Mouse (Mus musculus): ENCODE data around the gene Agbl3. TPM values are rescaled to one million over a fixed set of nuclear protein-coding genes. Genes with fewer than 3 reads are reported as not detected.

The Agbl3 gene
- polyA plus RNA-seq, 1 experiment: 4.7 TPM

- 6% methylated on average over 15 of the region's 15 CpGs for WGBS
- H3K27me3 ChIP-seq (ENCODE audit: control insufficient read depth, insufficient read depth, low read length): no peaks in the 10 kb centered on the region
- DNase-seq: peak; percentile 89
- H3K4me1 ChIP-seq (replicated peaks; ENCODE audit: control insufficient read depth, insufficient read depth, low read length): peaks cover 38% of the 10 kb centered on the region
- no peaks in the 10 kb centered on the region for H3K36me3 ChIP-seq (ENCODE audit: control insufficient read depth, insufficient read depth, low read length)
- peak overlapping the region; percentile 88 for H3K27ac ChIP-seq (ENCODE audit: control insufficient read depth, insufficient read depth, low read length)
- TF ChIP-seq CTCF (IDR thresholded peaks at IDR 0.05; ENCODE audit: borderline replicate concordance, control insufficient read depth, extremely low read depth, insufficient read depth, low read length, poor library complexity): 0 out of 2 replicates have a peak, but pooled peaks have one; percentile 18
- peak; percentile 39; the same call in 1 of the 2 replicates for TF ChIP-seq POLR2A (IDR thresholded peaks at IDR 0.05; ENCODE audit: control insufficient read depth, extremely low read depth, insufficient read depth, low read length, poor library complexity)
- peak overlapping the region; percentile 38 for H3K4me3 ChIP-seq (ENCODE audit: control insufficient read depth, insufficient read depth, low read length)
These were observed 95.1 kb downstream of the Agbl3 start for GRCm38 (mm10) chr6:34875268-34875761.

- DNase-seq: peak; percentile 34
- no peaks in the 10 kb centered on the region for H3K36me3 ChIP-seq (ENCODE audit: control insufficient read depth, insufficient read depth, low read length)
- H3K27ac ChIP-seq (ENCODE audit: control insufficient read depth, insufficient read depth, low read length): peak overlapping the region; percentile 85
- no peaks in the 10 kb centered on the region for H3K27me3 ChIP-seq (ENCODE audit: control insufficient read depth, insufficient read depth, low read length)
- H3K4me3 ChIP-seq (ENCODE audit: control insufficient read depth, insufficient read depth, low read length): no peak overlapping the region
- WGBS: 60% methylated on average over 12 of the region's 12 CpGs
- H3K4me1 ChIP-seq (replicated peaks; ENCODE audit: control insufficient read depth, insufficient read depth, low read length): peaks cover 38% of the 10 kb centered on the region
- TF ChIP-seq CTCF (IDR thresholded peaks at IDR 0.05; ENCODE audit: borderline replicate concordance, control insufficient read depth, extremely low read depth, insufficient read depth, low read length, poor library complexity): no peak
- TF ChIP-seq POLR2A (IDR thresholded peaks at IDR 0.05; ENCODE audit: control insufficient read depth, extremely low read depth, insufficient read depth, low read length, poor library complexity): no peak
These were observed 96.0 kb downstream of the Agbl3 start for GRCm38 (mm10) chr6:34875966-34876834.

- DNase-seq: no peak
- H3K36me3 ChIP-seq (ENCODE audit: control insufficient read depth, insufficient read depth, low read length): no peaks in the 10 kb centered on the region
- no peaks in the 10 kb centered on the region for H3K27me3 ChIP-seq (ENCODE audit: control insufficient read depth, insufficient read depth, low read length)
- WGBS: 50% methylated on average over 2 of the region's 2 CpGs
- no peak overlapping the region for H3K27ac ChIP-seq (ENCODE audit: control insufficient read depth, insufficient read depth, low read length)
- no peak overlapping the region for H3K4me3 ChIP-seq (ENCODE audit: control insufficient read depth, insufficient read depth, low read length)
- TF ChIP-seq CTCF (IDR thresholded peaks at IDR 0.05; ENCODE audit: borderline replicate concordance, control insufficient read depth, extremely low read depth, insufficient read depth, low read length, poor library complexity): no peak
- no peak for TF ChIP-seq POLR2A (IDR thresholded peaks at IDR 0.05; ENCODE audit: control insufficient read depth, extremely low read depth, insufficient read depth, low read length, poor library complexity)
- H3K4me1 ChIP-seq (replicated peaks; ENCODE audit: control insufficient read depth, insufficient read depth, low read length): peaks cover 38% of the 10 kb centered on the region
These were observed 96.6 kb downstream of the Agbl3 start for GRCm38 (mm10) chr6:34876835-34877156.

GRCm38 (mm10) chr6:34877509-34878321 lies 97.5 kb downstream of the Agbl3 start, which contains the start of gene Cyren:
Cyren (minus strand) TSS chr6:34878060.
- H3K27ac ChIP-seq (ENCODE audit: control insufficient read depth, insufficient read depth, low read length): peak within 1 kb of the TSS; percentile 83
- DNase-seq: peak; percentile 94
- TF ChIP-seq CTCF (IDR thresholded peaks at IDR 0.05; ENCODE audit: borderline replicate concordance, control insufficient read depth, extremely low read depth, insufficient read depth, low read length, poor library complexity) (peak; percentile 86), POLR2A (IDR thresholded peaks at IDR 0.05; ENCODE audit: control insufficient read depth, extremely low read depth, insufficient read depth, low read length, poor library complexity) (peak; percentile 71)
- no peaks in the 10 kb centered on the region for H3K27me3 ChIP-seq (ENCODE audit: control insufficient read depth, insufficient read depth, low read length)
- peaks cover 38% of the 10 kb centered on the region for H3K4me1 ChIP-seq (replicated peaks; ENCODE audit: control insufficient read depth, insufficient read depth, low read length)
- H3K4me3 ChIP-seq (ENCODE audit: control insufficient read depth, insufficient read depth, low read length): peak within 1 kb of the TSS; percentile 96
- H3K36me3 ChIP-seq (ENCODE audit: control insufficient read depth, insufficient read depth, low read length): no peaks in the 10 kb centered on the region
- under 1% methylated on average over 56 of the region's 56 CpGs for WGBS

GRCm38 (mm10) chr6:34879101-34879740 lies 99.0 kb downstream of the Agbl3 start:
- WGBS: 95% methylated on average over 16 of the region's 16 CpGs
- Histone ChIP-seq H3K27ac (ENCODE audit: control insufficient read depth, insufficient read depth, low read length) (no peak overlapping the region), H3K27me3 (ENCODE audit: control insufficient read depth, insufficient read depth, low read length) (no peaks in the 10 kb centered on the region), H3K36me3 (ENCODE audit: control insufficient read depth, insufficient read depth, low read length) (no peaks in the 10 kb centered on the region; the same call in 1 of the 2 replicates), H3K4me3 (ENCODE audit: control insufficient read depth, insufficient read depth, low read length) (no peak overlapping the region), H3K4me1 (replicated peaks; ENCODE audit: control insufficient read depth, insufficient read depth, low read length) (peaks cover 36% of the 10 kb centered on the region)
- no peak for TF ChIP-seq CTCF (IDR thresholded peaks at IDR 0.05; ENCODE audit: borderline replicate concordance, control insufficient read depth, extremely low read depth, insufficient read depth, low read length, poor library complexity)
- TF ChIP-seq POLR2A (IDR thresholded peaks at IDR 0.05; ENCODE audit: control insufficient read depth, extremely low read depth, insufficient read depth, low read length, poor library complexity): no peak
- DNase-seq: no peak

Measured in thymus, adult 2 months (tissue).